Mouse (Mus musculus) midbrain, embryonic 13.5 days (tissue): ENCODE data around the gene Scml4. TPM values are rescaled to one million over a fixed set of nuclear protein-coding genes. Genes with fewer than 3 reads are reported as not detected.
A peak's percentile ranks its signal among the peaks of the same experiment; 100 is the strongest.

ENCODE experiments used
- ATAC-seq: fragments of 200-750 bp; cut with Nextera tagmentation; 2 replicates; pipeline ENCODE4 v1.8.0; 2017; ENCODE audit warnings: mild to moderate bottlenecking, moderate TSS enrichment, moderate library complexity
- H3K27ac ChIP-seq: fragments of 300-500 bp; sonication (generic); 2 replicates; pipeline ENCODE4 v1.5.1; 2015; ENCODE audit warnings: inconsistent platforms, mild to moderate bottlenecking, moderate library complexity
- H3K27me3 ChIP-seq: fragments of 300-500 bp; sonication (generic); 2 replicates; pipeline ENCODE4 v1.6.1; 2015; ENCODE audit warnings: mild to moderate bottlenecking, inconsistent platforms
- H3K36me3 ChIP-seq: fragments of 300-500 bp; sonication (generic); 2 replicates; pipeline ENCODE4 v1.6.1; 2015; ENCODE audit warnings: mild to moderate bottlenecking, inconsistent platforms
- H3K4me1 ChIP-seq: fragments of 300-500 bp; sonication (generic); replicated peaks from 2 replicates; pipeline ENCODE4 v1.6.1; 2015; ENCODE audit warnings: inconsistent platforms
- H3K4me2 ChIP-seq: fragments of 300-500 bp; sonication (generic); replicated peaks from 2 replicates; pipeline ENCODE4 v1.6.1; 2015; ENCODE audit warnings: moderate library complexity, mild to moderate bottlenecking, inconsistent platforms
- H3K4me3 ChIP-seq: fragments of 300-500 bp; sonication (generic); replicated peaks from 2 replicates; pipeline ENCODE4 v1.5.1; 2015; ENCODE audit warnings: mild to moderate bottlenecking, inconsistent platforms
- H3K9ac ChIP-seq: fragments of 300-500 bp; sonication (generic); replicated peaks from 2 replicates; pipeline ENCODE4 v1.6.1; 2015; ENCODE audit warnings: mild to moderate bottlenecking, inconsistent platforms
- H3K9me3 ChIP-seq: fragments of 300-500 bp; sonication (generic); 2 replicates; pipeline ENCODE4 v1.6.1; 2016; ENCODE audit warnings: mild to moderate bottlenecking, inconsistent platforms
- WGBS: fragments of 180-500 bp; shearing (Covaris S2); methylation state at CpG from one replicate; pipeline ENCODE4 v1.1.7; 2015; 5-methylcytosine and 5-hydroxymethylcytosine counted together
- polyA plus RNA-seq: library from polyadenylated mRNA; unstranded; fragments of >200 nt; fragmentation: Nextera tagmentation; extraction: Ambion mirVana; gene quantifications from 2 replicates; pipeline ENCODE4 v1.2.1, GENCODE M21; 2015

Gene Scml4
- 10.3 and 11.3 TPM in 2 replicates for polyA plus RNA-seq

DNA sequence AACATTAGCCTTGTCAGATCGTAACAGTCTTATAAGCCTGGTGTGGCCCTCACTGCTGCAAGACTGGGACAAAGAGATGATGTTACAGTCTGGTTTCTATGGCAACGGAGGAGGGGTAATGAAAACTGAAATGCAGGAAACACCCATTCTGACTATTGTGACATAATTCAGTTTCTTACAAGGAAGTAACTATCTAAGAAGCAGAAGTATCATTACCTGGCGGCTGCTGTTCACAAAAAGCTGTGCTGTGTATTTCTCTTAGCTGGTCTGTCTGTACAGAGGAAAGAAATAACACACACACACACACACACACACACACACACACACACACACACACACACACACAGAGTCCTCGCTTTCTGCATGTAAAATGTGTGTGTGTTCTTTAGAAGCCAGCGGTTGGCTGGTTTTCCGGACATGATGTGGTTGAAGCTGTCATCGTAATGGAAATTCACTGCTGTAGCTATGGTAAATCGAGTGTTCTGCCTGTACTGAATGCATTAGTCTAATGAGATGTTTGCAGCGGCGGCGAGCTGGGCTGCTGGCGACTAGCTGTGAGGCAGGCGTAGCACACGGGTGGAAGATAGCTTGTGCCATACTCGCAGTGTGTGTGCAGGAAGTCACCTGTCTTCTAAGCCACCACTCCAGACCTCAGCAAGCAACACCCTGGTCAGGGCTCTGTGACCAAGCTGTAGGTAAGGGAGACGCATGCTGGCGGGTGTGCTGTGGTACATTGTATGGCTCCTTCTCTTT lies at the start of gene Scml4:
Gene Scml4 (plus strand): TSS at position 212 of the 753 bp plus-strand sequence.
- Histone ChIP-seq H3K9ac (peak within 1 kb of the TSS; percentile 65), H3K4me2 (peak within 1 kb of the TSS; percentile 60), H3K27me3 (no peaks in the 10 kb centered on the region), H3K9me3 (no peaks in the 10 kb centered on the region), H3K36me3 (no peaks in the 10 kb centered on the region), H3K4me1 (peaks cover 53% of the 10 kb centered on the region), H3K27ac (peak within 1 kb of the TSS; percentile 92), H3K4me3 (peak within 1 kb of the TSS; percentile 43)
- ATAC-seq = peak; percentile 88
- WGBS = 18% methylated on average over 17 of the region's 17 CpGs

DNA sequence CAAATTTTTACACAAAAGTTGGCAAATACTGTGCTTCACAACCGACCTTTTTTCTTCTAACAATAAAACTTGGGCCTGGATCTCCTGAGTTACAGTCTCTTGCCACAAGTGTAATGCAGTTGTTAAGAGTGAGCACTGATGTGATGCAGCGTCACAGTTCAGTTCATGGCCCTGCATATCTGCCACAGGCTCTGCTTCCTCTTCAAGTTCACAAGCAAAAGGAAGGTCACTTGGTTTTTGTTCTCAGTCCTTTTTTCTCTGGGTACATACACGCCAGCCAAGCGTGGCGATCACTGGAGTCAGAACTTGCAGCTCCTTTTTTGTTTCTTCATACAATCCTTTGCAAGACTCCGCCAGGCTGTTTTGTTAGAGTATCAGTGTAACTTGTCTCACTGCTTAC lies 34.2 kb upstream of the Scml4 start:
- Histone ChIP-seq H3K4me1 (peaks cover under 1% of the 10 kb centered on the region; the same call in 1 of the 2 replicates), H3K36me3 (peaks cover 62% of the 10 kb centered on the region), H3K9ac (no peak overlapping the region), H3K27ac (no peak overlapping the region), H3K4me3 (no peak overlapping the region), H3K27me3 (no peaks in the 10 kb centered on the region), H3K9me3 (no peaks in the 10 kb centered on the region), H3K4me2 (no peak overlapping the region)
- no peak for ATAC-seq
- 43% methylated on average over 6 of the region's 6 CpGs for WGBS

DNA sequence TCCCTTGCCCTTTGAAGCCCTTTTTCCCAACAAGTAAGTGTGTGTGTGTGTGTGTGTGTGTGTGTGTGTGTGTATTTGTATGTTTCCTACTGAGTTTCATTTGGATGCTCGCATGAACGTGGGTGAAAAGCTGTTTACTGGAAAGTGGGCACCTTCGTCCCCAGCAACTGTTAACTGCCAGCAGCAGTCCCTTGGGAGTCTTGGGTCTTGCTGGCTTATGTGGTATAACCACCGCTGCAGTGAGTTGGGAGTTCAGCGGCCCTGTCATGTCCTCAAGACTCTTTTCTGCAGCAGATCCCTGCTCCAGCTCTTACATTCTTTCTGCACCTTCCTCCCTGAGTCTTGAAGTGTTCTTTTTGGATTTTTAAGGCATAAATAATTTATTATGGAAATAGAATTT lies 33.0 kb upstream of the Scml4 start:
- no peak overlapping the region for H3K27ac ChIP-seq
- H3K36me3 ChIP-seq = peaks cover 57% of the 10 kb centered on the region
- H3K4me2 ChIP-seq = no peak overlapping the region
- 82% methylated on average over 5 of the region's 5 CpGs for WGBS
- H3K27me3 ChIP-seq = no peaks in the 10 kb centered on the region
- peaks cover 13% of the 10 kb centered on the region; the same call in 1 of the 2 replicates for H3K4me1 ChIP-seq
- no peak for ATAC-seq
- no peaks in the 10 kb centered on the region for H3K9me3 ChIP-seq
- no peak overlapping the region for H3K9ac ChIP-seq
- H3K4me3 ChIP-seq = no peak overlapping the region

DNA sequence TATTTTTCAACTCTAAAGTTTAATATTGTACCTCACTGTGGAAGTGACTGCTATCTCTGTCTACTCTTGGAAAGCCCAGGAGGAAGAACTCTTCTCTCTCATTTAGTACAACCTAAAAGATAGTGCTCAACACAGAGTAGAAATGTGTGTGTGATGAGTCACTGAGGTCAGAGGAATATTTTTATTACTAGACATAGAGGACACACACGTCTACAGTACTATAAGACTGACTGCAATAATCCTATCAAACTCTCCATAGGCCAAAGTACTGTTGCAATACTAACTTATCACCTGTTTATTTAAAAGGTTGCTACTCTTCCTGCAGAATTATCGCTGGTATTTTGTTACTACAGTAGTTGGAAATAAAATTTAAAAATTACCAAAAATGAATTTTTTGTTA lies 30.2 kb upstream of the Scml4 start:
- Histone ChIP-seq H3K4me1 (peaks cover 38% of the 10 kb centered on the region), H3K36me3 (peaks cover 50% of the 10 kb centered on the region), H3K9ac (no peak overlapping the region), H3K4me3 (no peak overlapping the region), H3K4me2 (no peak overlapping the region), H3K27ac (no peak overlapping the region), H3K9me3 (no peaks in the 10 kb centered on the region), H3K27me3 (no peaks in the 10 kb centered on the region)
- no peak for ATAC-seq
- 96% methylated on average over 2 of the region's 2 CpGs for WGBS

DNA sequence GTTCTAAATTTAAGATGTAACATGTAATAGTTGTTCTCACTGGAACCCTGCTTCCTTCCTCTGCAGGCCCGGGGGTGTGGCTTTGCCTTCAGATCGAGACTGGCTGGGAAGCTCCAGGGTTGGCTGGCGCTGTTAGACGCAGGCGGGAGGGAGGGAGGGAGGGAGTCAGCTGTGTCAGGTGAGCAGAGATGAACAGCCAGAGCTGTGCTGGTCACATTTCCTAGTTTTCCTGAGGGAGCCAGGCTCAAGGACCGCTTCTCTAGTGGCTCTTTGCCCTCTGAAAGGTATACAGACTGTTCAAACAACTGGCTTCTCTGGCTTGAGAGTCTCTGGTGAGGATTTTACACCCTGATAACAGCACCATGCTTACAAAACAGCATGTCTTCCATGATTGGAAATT lies 29.8 kb upstream of the Scml4 start:
- no peak overlapping the region for H3K4me3 ChIP-seq
- H3K36me3 ChIP-seq = peaks cover 50% of the 10 kb centered on the region
- H3K27me3 ChIP-seq = no peaks in the 10 kb centered on the region
- H3K9ac ChIP-seq = no peak overlapping the region
- H3K9me3 ChIP-seq = no peaks in the 10 kb centered on the region
- peaks cover 42% of the 10 kb centered on the region for H3K4me1 ChIP-seq
- no peak overlapping the region for H3K27ac ChIP-seq
- no peak for ATAC-seq
- H3K4me2 ChIP-seq = no peak overlapping the region
- WGBS = 58% methylated on average over 6 of the region's 6 CpGs

DNA sequence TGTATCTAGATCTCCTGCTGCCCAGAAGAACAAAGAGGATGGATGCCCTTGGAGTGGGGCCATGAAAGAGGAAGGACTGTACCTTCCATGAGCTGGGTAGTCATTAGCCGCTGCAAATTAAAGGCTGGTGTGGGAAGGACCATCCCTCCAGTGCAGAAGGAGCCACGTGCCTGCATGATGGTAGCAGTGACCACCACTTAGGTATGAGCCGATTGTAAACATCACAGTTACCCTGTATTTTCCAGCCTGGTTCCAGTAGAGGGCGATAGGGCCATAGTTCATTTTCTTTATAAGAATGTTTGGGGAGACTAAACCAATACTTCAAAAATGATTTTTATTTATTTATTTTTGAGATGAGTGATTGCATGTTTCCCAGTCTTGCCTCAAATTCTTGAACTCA lies 27.5 kb upstream of the Scml4 start:
- Histone ChIP-seq H3K4me3 (no peak overlapping the region), H3K27ac (0 out of 2 replicates have a peak overlapping the region, but pooled peaks have one; percentile 68), H3K9me3 (no peaks in the 10 kb centered on the region), H3K4me2 (no peak overlapping the region), H3K4me1 (peaks cover 43% of the 10 kb centered on the region), H3K9ac (no peak overlapping the region), H3K27me3 (no peaks in the 10 kb centered on the region), H3K36me3 (peaks cover 53% of the 10 kb centered on the region)
- 33% methylated on average over 4 of the region's 4 CpGs for WGBS
- peak; percentile 55; the same call in 1 of the 2 replicates for ATAC-seq

DNA sequence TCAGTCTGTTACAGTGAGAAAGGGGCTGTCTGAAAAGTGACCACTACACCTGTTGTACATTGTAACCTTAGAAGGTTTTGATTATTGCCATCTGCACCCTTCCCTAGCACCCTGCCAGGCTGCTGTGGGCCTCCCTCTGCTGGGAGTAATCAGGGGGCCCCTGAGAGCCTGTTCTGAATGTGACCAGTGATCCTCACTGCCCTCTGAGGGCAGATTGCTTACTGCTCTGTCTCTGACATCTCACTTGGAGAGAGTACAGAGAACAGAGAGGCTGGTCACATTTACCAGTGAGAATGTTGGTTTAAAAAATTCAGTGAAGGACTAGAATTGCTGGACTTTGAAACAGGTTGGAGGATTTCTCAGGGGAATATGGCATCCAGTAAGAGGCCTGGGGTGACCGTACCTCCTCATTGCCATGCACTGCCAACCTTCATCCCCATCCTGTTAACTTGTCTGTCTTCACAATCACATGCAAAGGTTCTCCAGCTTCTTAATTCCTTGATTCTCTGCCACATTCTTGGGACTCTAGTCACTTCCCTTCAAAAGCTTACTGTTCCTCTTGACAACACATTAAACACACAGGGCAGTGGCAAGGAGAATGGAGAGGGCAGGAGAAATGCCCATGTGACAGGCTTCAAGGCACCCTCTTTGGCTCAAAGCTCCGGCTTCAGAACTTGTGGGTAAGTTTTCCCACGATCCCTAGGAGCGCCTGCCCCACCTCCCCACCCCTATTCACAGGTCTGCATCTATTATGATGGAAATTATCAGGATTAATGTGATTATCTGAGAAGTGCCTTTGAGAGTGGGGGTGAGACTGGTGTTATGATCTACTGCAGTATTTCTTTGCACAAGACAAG lies 26.1 kb upstream of the Scml4 start:
- H3K27me3 ChIP-seq = no peaks in the 10 kb centered on the region
- peak; percentile 85 for ATAC-seq
- H3K36me3 ChIP-seq = peaks cover 52% of the 10 kb centered on the region
- 0 out of 2 replicates have a peak overlapping the region, but pooled peaks have one; percentile 36 for H3K9ac ChIP-seq
- peak overlapping the region; percentile 82 for H3K27ac ChIP-seq
- no peak overlapping the region for H3K4me2 ChIP-seq
- H3K4me3 ChIP-seq = no peak overlapping the region
- WGBS = 10% methylated on average over 4 of the region's 4 CpGs
- H3K4me1 ChIP-seq = peaks cover 43% of the 10 kb centered on the region
- no peaks in the 10 kb centered on the region for H3K9me3 ChIP-seq

DNA sequence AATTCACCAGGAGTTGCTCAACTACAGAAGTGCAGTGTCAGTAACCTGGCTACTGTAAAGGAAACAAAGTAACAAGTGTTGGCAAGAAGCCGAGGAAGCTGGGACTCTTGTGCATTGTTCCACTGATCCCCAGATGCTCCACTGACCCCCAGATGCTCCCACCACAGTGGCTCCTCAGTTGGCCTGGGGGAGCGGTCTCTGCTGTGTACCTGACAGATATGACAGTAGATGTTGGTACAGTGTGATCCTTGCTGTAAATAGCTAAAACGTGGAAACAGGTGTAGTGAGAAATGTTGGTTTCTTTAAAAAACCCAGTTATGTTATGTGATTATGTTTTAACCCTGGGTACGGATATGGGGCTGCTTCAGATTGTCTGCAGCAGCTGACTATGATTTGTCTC lies 22.1 kb upstream of the Scml4 start:
- Histone ChIP-seq H3K9ac (no peak overlapping the region), H3K27me3 (no peaks in the 10 kb centered on the region), H3K4me1 (peaks cover 25% of the 10 kb centered on the region), H3K4me2 (no peak overlapping the region), H3K4me3 (no peak overlapping the region), H3K9me3 (0 out of 2 replicates have a peak, but pooled peaks cover 3% of the 10 kb centered on the region), H3K36me3 (peaks cover 38% of the 10 kb centered on the region), H3K27ac (no peak overlapping the region)
- WGBS = 92% methylated on average over 4 of the region's 4 CpGs
- ATAC-seq = no peak

DNA sequence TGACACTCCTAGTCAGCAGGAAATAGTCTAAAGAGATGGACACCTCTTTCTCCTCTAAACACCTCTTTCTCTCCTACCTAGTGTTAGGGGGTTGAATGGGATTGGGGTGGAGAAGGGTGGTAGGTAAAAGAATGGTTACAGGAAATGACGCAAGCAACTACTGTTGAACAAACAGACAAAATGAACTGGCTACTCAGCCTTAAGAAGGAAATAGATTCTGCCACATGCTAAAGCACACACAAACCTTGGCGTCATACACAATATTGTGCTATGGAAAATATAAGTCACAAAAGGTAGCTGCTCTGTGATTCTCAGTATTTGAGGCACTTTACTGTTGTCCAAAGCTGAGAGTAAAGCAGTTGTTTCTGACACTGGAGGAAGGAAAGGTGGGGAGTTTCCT lies 21.4 kb upstream of the Scml4 start:
- Histone ChIP-seq H3K27me3 (no peaks in the 10 kb centered on the region), H3K4me3 (no peak overlapping the region), H3K4me2 (no peak overlapping the region), H3K4me1 (peaks cover 18% of the 10 kb centered on the region), H3K27ac (no peak overlapping the region), H3K36me3 (peaks cover 36% of the 10 kb centered on the region), H3K9me3 (0 out of 2 replicates have a peak, but pooled peaks cover 3% of the 10 kb centered on the region), H3K9ac (no peak overlapping the region)
- no peak for ATAC-seq
- WGBS = 95% methylated on average over 2 of the region's 2 CpGs

DNA sequence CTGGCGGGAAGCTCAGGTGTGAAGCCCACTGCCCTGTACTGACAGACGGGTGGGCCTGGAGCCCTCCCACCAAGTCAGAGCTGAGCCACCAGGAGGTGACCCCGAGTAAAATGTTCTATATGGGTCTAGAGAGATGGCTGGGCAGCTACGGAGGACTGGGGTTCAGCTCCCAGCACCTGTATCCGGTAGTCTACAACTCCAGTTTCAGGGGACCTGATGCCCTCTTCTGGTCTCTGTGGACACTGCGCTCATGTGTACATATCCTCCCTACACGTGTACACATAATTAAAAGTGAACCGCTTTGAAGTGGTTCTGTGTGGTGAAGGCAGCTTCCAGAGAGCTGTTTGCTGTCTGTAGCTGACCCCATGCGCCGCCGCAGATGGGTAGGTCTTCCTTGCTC lies 20.1 kb upstream of the Scml4 start:
- ATAC-seq = no peak
- WGBS = 95% methylated on average over 11 of the region's 11 CpGs
- Histone ChIP-seq H3K27me3 (no peaks in the 10 kb centered on the region), H3K4me3 (no peak overlapping the region), H3K27ac (no peak overlapping the region), H3K36me3 (peaks cover 43% of the 10 kb centered on the region), H3K4me2 (no peak overlapping the region), H3K4me1 (peaks cover 5% of the 10 kb centered on the region), H3K9ac (no peak overlapping the region), H3K9me3 (0 out of 2 replicates have a peak, but pooled peaks cover 3% of the 10 kb centered on the region)

DNA sequence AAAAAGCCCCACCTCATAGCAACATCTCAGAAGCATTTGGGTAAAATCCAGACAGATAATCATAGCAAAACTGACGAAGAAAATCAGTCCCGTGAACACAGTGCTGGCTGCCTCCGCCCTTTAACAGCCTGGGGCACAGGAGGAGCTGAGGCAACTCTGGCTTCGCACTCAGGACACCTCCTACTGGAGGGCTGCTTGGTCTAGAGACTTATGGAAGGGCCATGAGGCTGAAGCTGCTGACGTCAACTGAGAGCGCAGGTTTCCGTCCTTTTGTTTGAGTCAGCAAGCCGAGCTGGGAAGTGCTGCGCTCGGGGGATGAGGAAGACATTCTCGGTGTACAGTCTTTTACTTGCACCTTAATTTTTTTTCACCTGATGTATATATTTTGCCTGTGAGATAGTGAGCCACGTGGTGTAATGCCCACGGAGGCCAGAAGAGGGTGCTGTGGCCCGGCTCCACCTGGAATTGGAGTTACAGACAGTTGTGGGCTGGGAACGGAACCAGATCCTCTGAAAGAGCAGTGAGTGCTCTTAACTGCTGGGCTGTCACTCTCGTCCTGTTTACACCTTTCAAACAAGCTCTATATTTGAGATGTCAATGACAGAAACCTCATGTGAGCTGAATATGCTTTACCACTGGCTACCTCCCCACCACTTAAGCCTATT lies 18.5 kb upstream of the Scml4 start:
- Histone ChIP-seq H3K4me2 (no peak overlapping the region), H3K9me3 (0 out of 2 replicates have a peak, but pooled peaks cover 3% of the 10 kb centered on the region), H3K4me1 (no peaks in the 10 kb centered on the region), H3K36me3 (peaks cover 36% of the 10 kb centered on the region), H3K27ac (no peak overlapping the region), H3K9ac (no peak overlapping the region), H3K27me3 (no peaks in the 10 kb centered on the region), H3K4me3 (no peak overlapping the region)
- WGBS = 57% methylated on average over 16 of the region's 16 CpGs
- peak; percentile 28; the same call in 1 of the 2 replicates for ATAC-seq
